Mouse (Mus musculus) liver, postnatal 0 days (tissue): ENCODE measurements around the gene Efna5.

Source experiments
- CTCF ChIP-seq: sonication (generic); IDR thresholded peaks from 2 replicates; pipeline ENCODE4 v1.5.1; 2016; ENCODE audit warnings: antibody characterized with exemption, low read depth
- EP300 ChIP-seq: IDR thresholded peaks from 2 replicates; pipeline ENCODE4 v1.6.1; 2016; ENCODE audit warnings: antibody characterized with exemption, low read depth, mild to moderate bottlenecking

DNA sequence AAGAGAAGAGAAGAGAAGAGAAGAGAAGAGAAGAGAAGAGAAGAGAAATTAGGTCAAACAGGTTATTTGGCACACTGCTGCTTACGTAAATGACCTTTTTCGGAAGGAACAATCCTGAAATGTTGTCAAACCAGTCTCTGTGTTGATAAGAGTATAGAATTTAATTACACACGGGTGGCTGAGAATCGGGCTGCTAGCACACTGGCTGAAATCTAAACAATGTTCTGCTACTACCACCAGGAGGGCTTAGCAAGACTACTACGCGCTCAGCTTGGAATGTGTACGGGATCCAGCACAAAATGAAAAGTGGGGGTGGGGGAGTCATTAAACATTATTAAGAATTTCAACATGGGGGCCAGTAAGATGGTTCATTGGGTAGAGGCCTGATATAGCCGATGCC lies 190.9 kb downstream of the Efna5 start:
- no peak for TF ChIP-seq CTCF
- TF ChIP-seq EP300: no peak
